Mouse (Mus musculus) liver, embryonic 15.5 days (tissue): ENCODE data around the gene Icosl. TPM values are rescaled to one million over a fixed set of nuclear protein-coding genes. Genes with fewer than 3 reads are reported as not detected.
"Not testable (repeated sequence)": the region's sequence is repeated elsewhere in the genome, so short reads cannot be mapped to it uniquely, and the experiment has no call there.

ENCODE experiments used
- ATAC-seq: fragments of 200-750 bp; cut with Nextera tagmentation; 2 replicates; pipeline ENCODE4 v1.8.0; 2017; ENCODE audit warnings: moderate number of reproducible peaks, mild to moderate bottlenecking, moderate library complexity; ENCODE audit not compliant: insufficient read depth
- H3K27ac ChIP-seq: fragments of 300-500 bp; sonication (generic); replicated peaks from 2 replicates; pipeline ENCODE4 v1.5.1; 2015; ENCODE audit warnings: mild to moderate bottlenecking, inconsistent platforms
- H3K27me3 ChIP-seq: fragments of 300-500 bp; sonication (generic); 2 replicates; pipeline ENCODE4 v1.6.1; 2015; ENCODE audit warnings: mild to moderate bottlenecking, inconsistent platforms
- H3K36me3 ChIP-seq: fragments of 300-500 bp; sonication (generic); replicated peaks from 2 replicates; pipeline ENCODE4 v1.6.1; 2015; ENCODE audit warnings: moderate library complexity, mild to moderate bottlenecking, inconsistent platforms
- H3K4me1 ChIP-seq: fragments of 300-500 bp; sonication (generic); replicated peaks from 2 replicates; pipeline ENCODE4 v1.6.1; 2015; ENCODE audit warnings: inconsistent platforms
- H3K4me2 ChIP-seq: fragments of 300-500 bp; sonication (generic); 2 replicates; pipeline ENCODE4 v1.6.1; 2015; ENCODE audit warnings: moderate library complexity, mild to moderate bottlenecking, inconsistent platforms
- H3K4me3 ChIP-seq: fragments of 300-500 bp; sonication (generic); replicated peaks from 2 replicates; pipeline ENCODE4 v1.5.1; 2015; ENCODE audit warnings: mild to moderate bottlenecking, inconsistent platforms
- H3K9ac ChIP-seq: fragments of 300-500 bp; sonication (generic); 2 replicates; pipeline ENCODE4 v1.6.1; 2015; ENCODE audit warnings: moderate library complexity, mild to moderate bottlenecking, inconsistent platforms
- H3K9me3 ChIP-seq: fragments of 300-500 bp; sonication (generic); replicated peaks from 2 replicates; pipeline ENCODE4 v1.6.1; 2016; ENCODE audit warnings: inconsistent platforms
- WGBS: fragments of 180-500 bp; shearing (Covaris S2); methylation state at CpG from one replicate; pipeline ENCODE4 v1.1.7; 2015; ENCODE audit warnings: mixed read lengths; ENCODE audit not compliant: insufficient replicate concordance; 5-methylcytosine and 5-hydroxymethylcytosine counted together
- polyA plus RNA-seq: library from polyadenylated mRNA; unstranded; fragments of >200 nt; fragmentation: Nextera tagmentation; extraction: Ambion mirVana; gene quantifications from 2 replicates; pipeline ENCODE4 v1.2.1, GENCODE M21; 2015

Gene Icosl
- 2.2 TPM in 2 replicates for polyA plus RNA-seq

DNA sequence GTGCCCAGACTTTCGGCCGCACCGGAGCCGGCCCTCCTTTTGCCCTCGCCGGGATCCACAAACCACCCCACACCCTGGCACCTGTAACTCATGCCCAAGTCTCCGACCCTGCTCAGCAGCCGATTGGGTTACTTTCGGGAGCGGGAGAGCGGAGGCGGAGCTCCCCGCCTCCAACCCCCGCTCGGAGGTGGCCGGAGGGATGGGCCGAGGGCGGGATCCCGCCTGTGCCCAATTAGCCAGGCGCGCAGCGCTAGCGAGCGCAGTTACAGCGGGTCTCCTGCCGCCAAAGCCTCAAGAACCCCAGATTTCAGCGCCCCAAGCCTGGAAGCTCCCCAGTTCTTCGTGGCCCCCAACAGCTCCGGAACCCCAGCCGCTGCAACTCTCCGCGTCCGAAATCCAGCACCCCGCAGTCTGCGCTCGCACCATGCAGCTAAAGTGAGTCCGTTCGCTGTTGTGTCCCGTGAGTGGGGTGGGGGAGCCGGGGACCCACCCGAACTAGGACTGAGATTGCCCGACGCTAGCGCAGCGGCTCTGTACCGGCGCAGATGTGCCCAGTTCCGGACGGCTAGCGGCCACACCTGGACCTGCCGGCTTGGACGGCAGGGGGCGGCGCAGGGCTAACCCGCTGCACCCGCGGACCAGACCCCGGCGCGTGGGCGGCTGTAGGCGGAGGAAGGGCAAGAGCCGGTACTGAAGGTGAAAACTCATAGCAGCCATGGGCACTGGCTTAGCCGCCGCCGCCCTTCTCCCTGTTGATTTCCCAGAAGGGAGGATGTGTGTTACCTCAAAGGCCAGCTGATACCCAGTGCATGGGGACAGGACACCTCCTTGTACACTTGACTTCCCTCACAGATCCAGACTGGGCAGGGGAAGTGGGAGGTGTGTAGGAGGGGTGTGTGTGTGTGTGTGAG, at the start of gene Icosl:
TSS of gene Icosl (plus strand) at position 202 of the 911 bp plus-strand sequence.
- ATAC-seq = peak; percentile 77
- Histone ChIP-seq H3K27me3 (peaks cover 46% of the 10 kb centered on the region), H3K9ac (peak within 1 kb of the TSS; percentile 39; the same call in 1 of the 2 replicates), H3K36me3 (peaks cover 5% of the 10 kb centered on the region; the same call in 1 of the 2 replicates), H3K27ac (no peak within 1 kb of the TSS), H3K4me3 (peak within 1 kb of the TSS; percentile 58), H3K4me1 (0 out of 2 replicates have a peak, but pooled peaks cover 3% of the 10 kb centered on the region), H3K9me3 (no peaks in the 10 kb centered on the region), H3K4me2 (peak within 1 kb of the TSS; percentile 66)
- under 1% methylated on average over 66 of the region's 66 CpGs for WGBS

DNA sequence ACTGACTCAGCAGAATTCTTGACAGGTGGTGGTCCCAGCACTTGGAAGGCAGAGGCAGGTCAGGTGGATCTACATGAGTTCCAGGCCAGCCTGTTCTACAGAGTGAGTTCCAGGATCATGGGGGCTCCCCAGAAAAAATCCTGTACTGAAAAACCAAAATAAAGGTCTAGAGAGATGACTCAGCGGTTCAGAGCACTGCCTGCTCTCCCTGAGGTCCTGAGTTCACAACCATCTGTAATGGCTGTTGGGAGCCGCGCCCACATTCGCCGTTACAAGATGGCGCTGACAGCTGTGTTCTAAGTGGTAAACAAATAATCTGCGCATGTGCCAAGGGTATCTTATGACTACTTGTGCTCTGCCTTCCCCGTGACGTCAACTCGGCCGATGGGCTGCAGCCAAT, 49.1 kb upstream of the Icosl start:
- not testable (repeated sequence) for H3K9me3 ChIP-seq, H3K27ac ChIP-seq, ATAC-seq, H3K4me3 ChIP-seq, H3K4me2 ChIP-seq, H3K9ac ChIP-seq, H3K36me3 ChIP-seq
- 83% methylated on average over 7 of the region's 11 CpGs for WGBS
- Histone ChIP-seq H3K27me3 (peaks cover 10% of the 10 kb centered on the region; the same call in 1 of the 2 replicates), H3K4me1 (peaks cover 16% of the 10 kb centered on the region)

DNA sequence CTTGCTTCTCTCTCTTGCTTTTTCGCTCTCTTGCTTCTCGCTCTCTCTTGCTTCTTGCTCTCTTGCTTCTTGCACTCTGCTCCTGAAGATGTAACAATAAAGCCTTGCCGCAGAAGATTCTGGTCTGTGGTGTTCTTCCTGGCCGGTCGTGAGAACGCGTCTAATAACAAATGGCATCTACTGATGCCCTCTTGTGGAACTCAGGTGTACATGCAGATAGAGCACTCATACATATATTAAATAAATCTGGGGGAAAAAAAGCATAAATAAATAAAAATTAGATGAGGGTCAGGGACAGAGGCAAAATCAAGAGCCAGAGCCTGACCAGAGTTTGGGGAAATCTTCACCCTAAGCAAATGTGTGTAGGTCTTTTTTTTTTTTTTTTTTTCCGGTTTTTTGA, 43.6 kb upstream of the Icosl start:
- H3K27me3 ChIP-seq = not testable (repeated sequence)

DNA sequence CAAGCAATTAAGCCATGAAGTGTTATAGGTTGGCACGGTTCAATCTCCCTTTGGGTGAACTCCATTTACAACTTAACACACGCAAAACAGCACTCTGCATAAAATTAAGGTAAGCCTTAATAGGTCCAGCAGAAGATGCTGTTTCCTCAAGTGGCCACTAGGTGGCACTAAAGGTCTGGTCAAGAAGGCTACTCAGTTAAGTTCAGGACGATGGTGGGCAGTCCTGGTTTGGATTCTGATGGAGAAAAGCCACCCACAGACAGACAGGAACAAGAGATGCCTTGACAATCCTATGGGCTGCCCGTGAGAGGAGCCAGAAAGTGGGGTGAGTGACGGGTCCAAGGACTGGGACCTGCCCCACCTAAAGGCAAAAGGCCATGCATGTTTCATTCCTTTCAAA, 41.0 kb upstream of the Icosl start:
- 5% methylated on average over 5 of the region's 5 CpGs for WGBS
- ATAC-seq = no peak
- no peaks in the 10 kb centered on the region for H3K9me3 ChIP-seq

More for the DNA sequence above, 43.6 kb upstream of the Icosl start:
- not testable (repeated sequence) for ATAC-seq, H3K36me3 ChIP-seq, H3K4me2 ChIP-seq, H3K27ac ChIP-seq, H3K4me3 ChIP-seq, H3K9ac ChIP-seq, H3K4me1 ChIP-seq, H3K9me3 ChIP-seq
- WGBS = 56% methylated on average over 6 of the region's 8 CpGs

DNA sequence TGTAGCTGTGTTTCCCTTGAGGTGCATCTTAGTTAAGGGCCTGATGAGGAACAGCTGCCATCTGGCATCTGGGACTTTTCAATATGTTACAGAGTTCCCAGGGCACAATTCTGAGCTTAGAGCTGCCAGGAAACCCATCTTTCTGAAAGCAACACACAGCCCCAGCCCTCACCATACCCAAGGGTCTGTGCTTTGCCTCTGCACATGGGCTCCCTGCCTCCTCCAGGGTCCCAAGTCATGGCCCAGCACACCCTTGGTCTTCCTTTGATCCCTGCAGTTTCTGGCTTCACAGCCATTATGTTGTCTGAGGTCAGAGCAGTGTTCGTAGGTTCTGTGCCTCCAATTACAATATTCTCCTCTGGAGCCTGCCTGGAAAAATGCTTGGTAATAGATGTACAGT, 40.0 kb upstream of the Icosl start:
- no peak overlapping the region for H3K4me3 ChIP-seq
- H3K27ac ChIP-seq = no peak overlapping the region
- no peak overlapping the region for H3K9ac ChIP-seq
- 0 out of 2 replicates have a peak, but pooled peaks cover 3% of the 10 kb centered on the region for H3K4me1 ChIP-seq
- ATAC-seq = no peak
- H3K9me3 ChIP-seq = no peaks in the 10 kb centered on the region
- 69% methylated on average over 1 of the region's 1 CpGs for WGBS
- no peaks in the 10 kb centered on the region; the same call in 1 of the 2 replicates for H3K27me3 ChIP-seq
- H3K36me3 ChIP-seq = no peaks in the 10 kb centered on the region
- no peak overlapping the region for H3K4me2 ChIP-seq

More for the DNA sequence above, 41.0 kb upstream of the Icosl start:
- Histone ChIP-seq H3K4me1 (0 out of 2 replicates have a peak, but pooled peaks cover 3% of the 10 kb centered on the region), H3K27ac (no peak overlapping the region), H3K4me2 (no peak overlapping the region), H3K27me3 (no peaks in the 10 kb centered on the region; the same call in 1 of the 2 replicates), H3K36me3 (no peaks in the 10 kb centered on the region), H3K9ac (no peak overlapping the region), H3K4me3 (no peak overlapping the region)

DNA sequence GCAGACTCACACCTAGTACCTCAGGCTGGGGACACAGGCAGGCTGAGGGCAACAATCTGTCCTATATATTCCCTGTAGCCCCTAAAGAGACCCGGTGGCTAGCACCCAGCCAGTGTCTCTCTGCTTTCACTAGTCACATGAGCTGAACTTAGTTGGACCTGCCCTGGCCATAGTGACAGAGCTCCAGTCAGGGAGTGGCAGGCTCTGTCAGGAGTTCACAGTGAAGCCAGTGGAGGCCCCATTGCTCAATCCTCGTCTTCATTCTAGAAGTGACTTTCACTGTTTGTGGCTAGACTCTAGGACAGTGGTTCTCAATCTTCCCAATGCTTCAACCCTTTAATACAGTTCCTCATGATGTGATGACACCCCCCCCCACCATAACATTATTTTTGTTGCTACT, 37.1 kb upstream of the Icosl start:
- Histone ChIP-seq H3K9me3 (no peaks in the 10 kb centered on the region), H3K9ac (no peak overlapping the region), H3K4me3 (no peak overlapping the region), H3K36me3 (no peaks in the 10 kb centered on the region), H3K27me3 (peaks cover 3% of the 10 kb centered on the region; the same call in 1 of the 2 replicates), H3K4me2 (no peak overlapping the region), H3K27ac (no peak overlapping the region), H3K4me1 (0 out of 2 replicates have a peak, but pooled peaks cover 3% of the 10 kb centered on the region)
- WGBS = 38% methylated on average over 2 of the region's 2 CpGs
- ATAC-seq = 0 out of 2 replicates have a peak, but pooled peaks have one; percentile 9

DNA sequence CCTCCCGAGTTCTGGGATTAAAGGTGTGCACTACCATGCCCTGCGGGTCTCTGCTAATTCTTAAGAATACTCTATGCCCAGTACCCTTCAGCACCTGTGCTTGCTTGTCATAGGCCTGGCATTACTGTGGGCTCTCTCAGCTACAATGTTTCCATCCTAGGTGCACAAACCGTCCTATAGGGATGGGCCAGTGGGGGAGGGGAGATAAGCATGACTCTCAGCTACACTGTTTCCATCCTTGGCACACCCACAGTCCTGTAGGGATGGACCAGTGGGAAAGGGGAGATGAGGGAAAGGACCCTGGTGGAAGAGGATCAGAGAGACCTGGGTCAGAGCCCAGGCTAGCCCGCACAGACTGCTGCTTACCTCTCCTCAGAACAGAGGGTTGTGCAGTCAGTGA, 32.0 kb upstream of the Icosl start:
- H3K27me3 ChIP-seq = peaks cover 12% of the 10 kb centered on the region
- no peak overlapping the region for H3K9ac ChIP-seq
- H3K9me3 ChIP-seq = no peaks in the 10 kb centered on the region
- no peaks in the 10 kb centered on the region for H3K36me3 ChIP-seq
- WGBS = 58% methylated on average over 4 of the region's 4 CpGs
- H3K4me3 ChIP-seq = no peak overlapping the region
- H3K4me1 ChIP-seq = no peaks in the 10 kb centered on the region
- ATAC-seq = no peak
- no peak overlapping the region for H3K27ac ChIP-seq
- H3K4me2 ChIP-seq = no peak overlapping the region

DNA sequence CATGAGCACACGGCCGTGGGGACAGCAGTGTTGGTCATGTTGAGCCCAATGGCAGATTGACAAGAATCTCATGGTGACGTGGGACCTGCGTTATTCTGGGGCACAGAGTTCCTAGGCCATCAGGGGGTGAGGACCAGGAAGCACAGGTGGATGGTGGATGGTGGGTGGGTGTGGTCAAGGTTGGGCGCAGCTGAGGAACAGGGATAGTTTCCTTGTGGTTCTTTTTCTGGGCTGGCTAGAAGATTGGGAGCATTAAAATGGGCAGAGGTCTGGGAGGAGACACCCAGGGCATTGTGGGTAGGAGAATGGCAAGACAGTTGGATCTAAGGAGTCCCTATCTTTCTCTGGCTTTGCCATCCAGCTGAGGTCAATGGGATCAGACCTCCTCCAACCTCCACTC, 27.5 kb upstream of the Icosl start, which contains the start of gene Dnmt3l:
TSS of gene Dnmt3l (plus strand) at position 301 of the 400 bp plus-strand sequence.
- Histone ChIP-seq H3K36me3 (no peaks in the 10 kb centered on the region), H3K4me3 (no peak within 1 kb of the TSS), H3K4me2 (no peak within 1 kb of the TSS), H3K27ac (no peak within 1 kb of the TSS), H3K27me3 (peaks cover 25% of the 10 kb centered on the region), H3K4me1 (peaks cover 4% of the 10 kb centered on the region; the same call in 1 of the 2 replicates), H3K9ac (no peak within 1 kb of the TSS), H3K9me3 (no peaks in the 10 kb centered on the region)
- ATAC-seq = no peak
- WGBS = 71% methylated on average over 5 of the region's 5 CpGs

DNA sequence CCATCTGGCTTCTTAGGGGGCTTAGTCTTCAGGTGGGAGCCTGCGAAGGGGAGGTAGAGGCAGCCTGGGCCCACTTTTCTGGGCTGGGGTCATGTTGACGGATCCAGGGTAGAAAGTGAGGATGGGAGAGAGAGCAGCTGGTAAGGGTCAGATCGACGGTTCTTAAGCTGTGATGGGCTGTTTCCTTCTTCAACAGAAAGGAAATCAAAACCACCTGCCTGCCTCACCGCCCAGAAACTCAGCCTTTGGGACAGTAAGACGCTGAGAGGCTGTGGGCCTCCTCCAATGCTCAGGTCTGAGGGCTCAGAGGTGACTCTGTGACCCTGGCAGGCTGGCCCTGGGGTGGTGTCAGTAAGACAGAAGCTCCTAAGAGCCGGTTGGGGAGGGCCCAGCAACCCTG, 27.0 kb upstream of the Icosl start:
- no peak overlapping the region for H3K4me2 ChIP-seq
- no peak overlapping the region for H3K4me3 ChIP-seq
- no peaks in the 10 kb centered on the region for H3K36me3 ChIP-seq
- H3K9me3 ChIP-seq = no peaks in the 10 kb centered on the region
- H3K4me1 ChIP-seq = peaks cover 4% of the 10 kb centered on the region; the same call in 1 of the 2 replicates
- peaks cover 25% of the 10 kb centered on the region for H3K27me3 ChIP-seq
- H3K27ac ChIP-seq = no peak overlapping the region
- ATAC-seq = no peak
- WGBS = 45% methylated on average over 7 of the region's 7 CpGs
- no peak overlapping the region for H3K9ac ChIP-seq

DNA sequence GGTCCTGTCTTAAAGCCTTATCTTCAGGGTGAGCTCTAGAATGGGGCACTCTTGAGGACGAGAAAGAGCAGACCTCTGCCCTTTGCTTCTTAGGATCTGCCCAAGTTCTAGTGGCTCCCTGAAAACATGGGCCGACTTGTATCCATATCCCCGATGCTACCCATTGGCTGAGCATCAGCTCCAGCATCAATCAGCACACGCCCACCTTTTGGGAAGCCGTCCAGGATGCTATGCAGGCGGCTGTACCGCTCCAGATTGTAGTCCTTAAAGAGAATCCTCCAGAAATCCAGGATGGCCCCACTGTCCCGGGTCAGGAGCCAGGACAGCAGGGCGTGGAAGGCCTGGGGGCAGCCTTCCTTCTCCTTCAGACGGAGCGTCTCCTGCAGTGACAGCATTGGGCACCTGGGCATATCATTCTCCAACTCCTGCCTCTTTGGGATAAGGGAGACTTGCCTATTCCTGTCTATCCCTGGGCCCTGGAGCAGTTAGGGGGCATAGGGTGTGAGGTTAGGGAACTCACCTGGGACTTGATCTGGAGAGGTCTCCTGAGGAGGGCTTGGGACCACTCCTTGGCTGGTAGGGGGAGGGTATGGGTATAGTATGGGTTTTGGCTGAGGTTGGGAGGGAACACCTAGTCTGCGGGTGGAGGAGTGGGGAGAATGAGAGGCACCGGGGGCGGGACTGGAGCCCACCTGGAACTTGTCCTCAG, 26.3 kb upstream of the Icosl start:
- Histone ChIP-seq H3K4me3 (no peak overlapping the region), H3K36me3 (no peaks in the 10 kb centered on the region), H3K4me1 (peaks cover 4% of the 10 kb centered on the region; the same call in 1 of the 2 replicates), H3K27me3 (peaks cover 25% of the 10 kb centered on the region), H3K27ac (no peak overlapping the region), H3K9me3 (no peaks in the 10 kb centered on the region), H3K4me2 (peak overlapping the region; percentile 41), H3K9ac (no peak overlapping the region)
- ATAC-seq = no peak
- 50% methylated on average over 14 of the region's 14 CpGs for WGBS

DNA sequence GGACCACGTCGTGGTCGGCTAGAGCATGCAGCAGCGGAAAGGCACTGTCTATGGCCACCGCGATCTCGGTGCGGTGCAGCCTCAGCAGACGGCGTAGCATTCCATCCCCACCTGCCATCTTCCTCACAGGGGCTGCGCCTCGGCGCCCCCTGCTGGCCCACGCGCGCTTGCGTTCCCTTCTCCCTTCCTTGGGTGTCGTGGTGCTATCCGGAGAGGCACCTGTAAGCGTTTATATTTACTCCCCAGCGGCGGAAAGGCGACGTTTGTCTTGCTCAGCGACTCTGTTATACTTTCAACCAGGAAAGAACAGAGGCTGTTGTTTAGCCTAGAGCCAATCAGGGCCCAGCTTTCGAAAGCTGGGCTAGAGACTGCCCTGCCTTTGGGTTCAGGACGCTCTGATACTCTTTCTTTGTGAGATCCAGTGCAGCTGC, 25.7 kb upstream of the Icosl start, which contains the start of gene Aire:
TSS of gene Aire (minus strand) at position 205 of the 431 bp plus-strand sequence.
- WGBS = 5% methylated on average over 27 of the region's 27 CpGs
- peak within 1 kb of the TSS; percentile 41 for H3K4me2 ChIP-seq
- H3K9me3 ChIP-seq = no peaks in the 10 kb centered on the region
- H3K9ac ChIP-seq = no peak within 1 kb of the TSS
- H3K27me3 ChIP-seq = peaks cover 25% of the 10 kb centered on the region
- 0 out of 2 replicates have a peak, but pooled peaks have one; percentile 15 for ATAC-seq
- peaks cover 4% of the 10 kb centered on the region; the same call in 1 of the 2 replicates for H3K4me1 ChIP-seq
- H3K27ac ChIP-seq = no peak within 1 kb of the TSS
- H3K4me3 ChIP-seq = no peak within 1 kb of the TSS
- H3K36me3 ChIP-seq = no peaks in the 10 kb centered on the region
